Mouse (Mus musculus): ENCODE data around the gene Trim63.

DNA sequence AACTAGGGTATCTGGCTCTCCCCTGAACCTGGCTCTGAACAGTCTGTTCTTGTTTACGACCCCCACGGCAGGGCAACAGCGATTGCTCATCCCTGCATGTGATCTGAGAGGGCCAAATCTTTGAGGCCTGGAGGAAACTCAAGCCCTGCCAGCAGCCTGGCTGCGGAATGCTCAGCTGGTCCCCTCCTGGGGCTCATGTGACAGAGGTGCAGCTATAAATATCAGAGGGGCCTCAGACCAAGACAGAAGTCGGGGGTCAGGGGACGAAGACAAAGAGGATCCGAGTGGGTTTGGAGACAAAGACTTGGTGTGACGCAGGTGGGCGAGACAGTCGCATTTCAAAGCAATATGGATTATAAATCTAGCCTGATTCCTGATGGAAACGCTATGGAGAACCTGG lies at the start of gene Trim63:
- no peak for TF ChIP-seq CTCF (IDR thresholded peaks at IDR 0.05; ENCODE audit: borderline replicate concordance, insufficient read depth, low read depth, low read length)
- TF ChIP-seq POLR2A (IDR thresholded peaks at IDR 0.05; ENCODE audit: borderline replicate concordance, insufficient read depth, low read length) = no peak

Measured in cerebellum, adult 2 months (tissue).